Mouse (Mus musculus): ENCODE measurements around the gene Tmbim4. TPM values are rescaled to one million over a fixed set of nuclear protein-coding genes. Genes with fewer than 3 reads are reported as not detected.

Tmbim4 gene
- total RNA-seq, 1 experiment from 2014 or later: 170 TPM

Other genes with a start within 250 kb of the Tmbim4 start
- gene Helb, start 88.6 kb upstream of the Tmbim4 start, total RNA-seq (2017): 36.8 to 41.4 TPM (median 40.0 TPM) in 3 replicates
- gene Irak3, start 540 bp downstream of the Tmbim4 start, total RNA-seq (2017): 30.9 to 31.9 TPM (median 31.4 TPM) in 3 replicates
- gene Llph, start 25.5 kb downstream of the Tmbim4 start, total RNA-seq (2017): 57.4 to 79.1 TPM (median 74.2 TPM) in 3 replicates

Measured in monocyte, adult 5-6 weeks (primary cell).